Mouse (Mus musculus) embryo, embryonic 9.5 days (tissue): ENCODE data around the gene Kncn.

Source experiments
- DNase-seq: peaks from one replicate; pipeline ENCODE4 v3.0.0-alpha.2; 2017; ENCODE audit errors: extremely low spot score

Kncn gene

GRCm38 (mm10) chr4:115937061-115937976, 53.1 kb downstream of the Kncn start:
- DNase-seq: no peak

- peak; percentile 64 for DNase-seq
These were observed 54.3 kb downstream of the Kncn start for GRCm38 (mm10) chr4:115938276-115939160.
